Mouse (Mus musculus) liver, postnatal 0 days (tissue): Measurements from ENCODE around the gene Arhgap15.

ENCODE experiments used
- CTCF ChIP-seq: sonication (generic); IDR thresholded peaks from 2 replicates; pipeline ENCODE4 v1.5.1; 2016; ENCODE audit warnings: antibody characterized with exemption, low read depth
- EP300 ChIP-seq: IDR thresholded peaks from 2 replicates; pipeline ENCODE4 v1.6.1; 2016; ENCODE audit warnings: antibody characterized with exemption, low read depth, mild to moderate bottlenecking

DNA sequence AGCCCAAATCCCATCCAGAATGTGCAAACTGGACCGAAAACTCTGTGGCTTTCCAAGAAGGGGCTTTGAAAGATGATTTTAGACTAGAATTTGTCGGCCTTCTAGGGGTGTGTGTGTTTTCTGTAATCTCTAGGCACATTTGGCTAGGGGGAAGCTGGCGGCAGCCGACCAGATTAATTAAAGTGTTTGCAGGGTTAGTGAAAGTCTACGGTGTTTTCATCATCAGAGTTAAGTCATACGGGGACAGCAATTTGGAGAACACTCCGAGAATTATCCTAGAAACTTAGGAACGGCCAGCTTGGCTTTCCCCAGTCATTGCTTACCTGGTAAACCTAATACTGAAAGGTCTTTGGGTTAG, 356.6 kb downstream of the Arhgap15 start:
- TF ChIP-seq EP300 (no peak), CTCF (no peak)
